ENCODE assay signal across 19 mouse cellular contexts in genomic region chr7:142326714-142327445, GRCm38 (mm10). TPM values are rescaled to one million over a fixed set of nuclear protein-coding genes. Genes with fewer than 3 reads are reported as not detected.
DNase-seq lines count a peak whose midpoint lies in the region; ATAC-seq and TF ChIP-seq lines count a peak whose summit lies in the region.
"Had no signal": no experiment of that assay in that cellular context is flagged by ENCODE, and none has a peak within 500 bp of the region (broad histone marks: within the 10 kb centered on the region; RNA-seq: fewer than 3 reads in every experiment).

No protein-coding gene starts in this region.

- intact Hi-C loops in heart, postnatal 14 days (cut with DNase I), result no loop called here

- 22% methylated on average over 9 of the region's 9 CpGs for WGBS in heart, embryonic 13.5 days
- 15% methylated on average over 9 of the region's 9 CpGs for WGBS in lung, embryonic 14.5 days
- 28% methylated on average over 9 of the region's 9 CpGs for WGBS in intestine, embryonic 16.5 days

- H3K9me3 ChIP-seq in heart, embryonic 13.5 days, result no peaks in the 10 kb centered on the region
- H3K9me3 ChIP-seq in lung, embryonic 14.5 days (ENCODE audit: low read depth, low read length), result no peaks in the 10 kb centered on the region
- no peaks in the 10 kb centered on the region for H3K9me3 ChIP-seq in intestine, embryonic 16.5 days (ENCODE audit: control insufficient read depth, low read length)

- H3K4me2 ChIP-seq in heart, embryonic 13.5 days, result no peak overlapping the region
- H3K4me2 ChIP-seq in lung, embryonic 14.5 days, result no peak overlapping the region
- no peak overlapping the region for H3K4me2 ChIP-seq in intestine, embryonic 16.5 days (ENCODE audit: low read depth, low read length)

- no peak for DNase-seq in heart, postnatal 14 days
- peak; percentile 56 for DNase-seq in lung, embryonic 14.5 days
- no peak for DNase-seq in lung, adult 18-20 months
- peak; percentile 19 for DNase-seq in embryo, embryonic 11 days
- no peak for DNase-seq in testis, postnatal 14 days (ENCODE audit: low spot score)
- DNase-seq: cerebellum, adult 18-20 months; gastrocnemius, adult 2 months; thymus, adult 18-20 months had no signal

- H3K27me3 ChIP-seq in heart, embryonic 13.5 days (replicated peaks), result no peaks in the 10 kb centered on the region
- no peaks in the 10 kb centered on the region for H3K27me3 ChIP-seq in lung, embryonic 14.5 days (ENCODE audit: insufficient read depth, low read length)
- no peaks in the 10 kb centered on the region for H3K27me3 ChIP-seq in intestine, embryonic 16.5 days (replicated peaks; ENCODE audit: control insufficient read depth, insufficient read depth, low read length)

- no peak for ATAC-seq in heart, embryonic 13.5 days (ENCODE audit: extremely low read depth, insufficient number of reproducible peaks, low FRiP score, low TSS enrichment)
- peak; percentile 65 for ATAC-seq in lung, embryonic 14.5 days (ENCODE audit: insufficient read depth)
- no peak for ATAC-seq in intestine, embryonic 16.5 days
- ATAC-seq: CD4-positive, CD25-positive, alpha-beta regulatory T cell, adult 4 months; forebrain, embryonic 14.5 days had no signal

- H3K4me3 ChIP-seq in heart, embryonic 13.5 days, result no peak overlapping the region
- H3K4me3 ChIP-seq in lung, embryonic 14.5 days (ENCODE audit: low read depth, low read length), result no peak overlapping the region
- no peak overlapping the region for H3K4me3 ChIP-seq in intestine, embryonic 16.5 days (ENCODE audit: low read length)
- H3K4me3 ChIP-seq: gastrocnemius, adult 2 months; myocyte had no signal

- H3K4me1 ChIP-seq in heart, embryonic 13.5 days, result peaks cover 64% of the 10 kb centered on the region
- peaks cover 11% of the 10 kb centered on the region for H3K4me1 ChIP-seq in lung, embryonic 14.5 days (ENCODE audit: insufficient read depth)
- H3K4me1 ChIP-seq in intestine, embryonic 16.5 days (ENCODE audit: control insufficient read depth, insufficient read depth, low read length), result peaks cover 36% of the 10 kb centered on the region

- TF ChIP-seq CTCF in lung, embryonic 14.5 days (IDR thresholded peaks at IDR 0.05; ENCODE audit: low read depth), result no peak

- no peaks in the 10 kb centered on the region for H3K36me3 ChIP-seq in heart, embryonic 13.5 days
- H3K36me3 ChIP-seq in lung, embryonic 14.5 days (ENCODE audit: insufficient read depth), result no peaks in the 10 kb centered on the region
- H3K36me3 ChIP-seq in intestine, embryonic 16.5 days (ENCODE audit: control insufficient read depth, insufficient read depth, low read length), result no peaks in the 10 kb centered on the region

- 0 out of 2 replicates have a peak overlapping the region, but pooled peaks have one; percentile 52 for H3K9ac ChIP-seq in heart, embryonic 13.5 days
- H3K9ac ChIP-seq in lung, embryonic 14.5 days, result no peak overlapping the region
- 0 out of 2 replicates have a peak overlapping the region, but pooled peaks have one; percentile 2 for H3K9ac ChIP-seq in intestine, embryonic 16.5 days (ENCODE audit: low read depth, low read length)

- peak overlapping the region; percentile 97 for H3K27ac ChIP-seq in heart, embryonic 13.5 days (replicated peaks)
- peak overlapping the region; percentile 80 for H3K27ac ChIP-seq in lung, embryonic 14.5 days (ENCODE audit: low read depth)
- peak overlapping the region; percentile 45 for H3K27ac ChIP-seq in intestine, embryonic 16.5 days (ENCODE audit: low read length)
- H3K27ac ChIP-seq: gastrocnemius, adult 2 months had no signal

RNA-seq across cellular contexts. Expression of gene Krtap5-4, which starts 23.5 kb away (rescaled TPM):
- not detected in 2 replicates for polyA plus RNA-seq in heart, embryonic 13.5 days (2015; fragmentation: Nextera tagmentation; extraction: Ambion mirVana)
- total RNA-seq in heart, postnatal 14 days (2021), result not detected
- not detected in 2 replicates for polyA plus RNA-seq in lung, embryonic 14.5 days (2014; fragmentation: Nextera tagmentation; extraction: Ambion mirVana)
- not detected in 2 replicates for polyA plus RNA-seq in intestine, embryonic 16.5 days (2015; fragmentation: Nextera tagmentation; extraction: Ambion mirVana)
- total RNA-seq: gastrocnemius, adult 2 months; left cerebral cortex, adult 18-20 months; megakaryocyte, adult 5-6 weeks had no signal
- polyA plus RNA-seq: CD4-positive, CD25-positive, alpha-beta regulatory T cell, adult 4 months; forebrain, embryonic 14.5 days; hindbrain, embryonic 11.5 days; limb, embryonic 14.5 days; myocyte; small intestine, adult 2 months had no signal

RNA-seq across cellular contexts. Expression of gene Krtap5-1, which starts 30.0 kb away (rescaled TPM):
- polyA plus RNA-seq in heart, embryonic 13.5 days (2015; fragmentation: Nextera tagmentation; extraction: Ambion mirVana), result not detected in 2 replicates
- not detected for total RNA-seq in heart, postnatal 14 days (2021)
- polyA plus RNA-seq in lung, embryonic 14.5 days (2014; fragmentation: Nextera tagmentation; extraction: Ambion mirVana), result not detected in 2 replicates
- polyA plus RNA-seq in intestine, embryonic 16.5 days (2015; fragmentation: Nextera tagmentation; extraction: Ambion mirVana), result not detected in 2 replicates
- total RNA-seq: gastrocnemius, adult 2 months; left cerebral cortex, adult 18-20 months; megakaryocyte, adult 5-6 weeks had no signal
- polyA plus RNA-seq: CD4-positive, CD25-positive, alpha-beta regulatory T cell, adult 4 months; embryonic facial prominence, embryonic 11.5 days; forebrain, embryonic 14.5 days; hindbrain, embryonic 11.5 days; limb, embryonic 14.5 days; myocyte; small intestine, adult 2 months had no signal

RNA-seq across cellular contexts. Expression of gene Ifitm10, which starts 46.7 kb away (rescaled TPM):
- 6.5 and 7.5 TPM in 2 replicates for polyA plus RNA-seq in heart, embryonic 13.5 days (2015; fragmentation: Nextera tagmentation; extraction: Ambion mirVana)
- total RNA-seq in heart, postnatal 14 days (2021), result 1 to 10 TPM; 1.7 to 2.1 TPM
- polyA plus RNA-seq in lung, embryonic 14.5 days (2014; fragmentation: Nextera tagmentation; extraction: Ambion mirVana), result 3.4 and 4.0 TPM in 2 replicates
- polyA plus RNA-seq in intestine, embryonic 16.5 days (2015; fragmentation: Nextera tagmentation; extraction: Ambion mirVana), result 1.8 and 2.4 TPM in 2 replicates

RNA-seq across cellular contexts. Expression of gene Gm4559, which starts 52.7 kb away (rescaled TPM):
- not detected in 2 replicates for polyA plus RNA-seq in heart, embryonic 13.5 days (2015; fragmentation: Nextera tagmentation; extraction: Ambion mirVana)
- not detected for total RNA-seq in heart, postnatal 14 days (2021)
- not detected in 2 replicates for polyA plus RNA-seq in lung, embryonic 14.5 days (2014; fragmentation: Nextera tagmentation; extraction: Ambion mirVana)
- polyA plus RNA-seq in intestine, embryonic 16.5 days (2015; fragmentation: Nextera tagmentation; extraction: Ambion mirVana), result not detected in 2 replicates
- total RNA-seq: gastrocnemius, adult 2 months; left cerebral cortex, adult 18-20 months; megakaryocyte, adult 5-6 weeks had no signal
- polyA plus RNA-seq: CD4-positive, CD25-positive, alpha-beta regulatory T cell, adult 4 months; embryonic facial prominence, embryonic 11.5 days; forebrain, embryonic 14.5 days; hindbrain, embryonic 11.5 days; limb, embryonic 14.5 days; myocyte; small intestine, adult 2 months had no signal

RNA-seq across cellular contexts. Expression of gene Gm49369, which starts 55.6 kb away (rescaled TPM):
- 2.3 TPM in 1 of 2 replicates, not detected in the other for polyA plus RNA-seq in heart, embryonic 13.5 days (2015; fragmentation: Nextera tagmentation; extraction: Ambion mirVana)
- total RNA-seq in heart, postnatal 14 days (2021), result 1 to 10 TPM; 2.4 to 6.7 TPM
- 3.0 TPM in 1 of 2 replicates, not detected in the other for polyA plus RNA-seq in lung, embryonic 14.5 days (2014; fragmentation: Nextera tagmentation; extraction: Ambion mirVana)
- 0.43 and 2.3 TPM in 2 replicates for polyA plus RNA-seq in intestine, embryonic 16.5 days (2015; fragmentation: Nextera tagmentation; extraction: Ambion mirVana)
- polyA plus RNA-seq: CD4-positive, CD25-positive, alpha-beta regulatory T cell, adult 4 months; embryonic facial prominence, embryonic 11.5 days; forebrain, embryonic 14.5 days; hindbrain, embryonic 11.5 days; small intestine, adult 2 months had no signal

Comparison
In these comparisons a context has a peak if more than half of its experiments do, and no peak if none do; other contexts are left out.
1. DNase-seq: peak in lung, embryonic 14.5 days (single experiment) and embryo, embryonic 11 days (single experiment); none in heart, postnatal 14 days (0 of 2), lung, adult 18-20 months (0 of 2) and testis, postnatal 14 days (single experiment).
2. H3K27ac ChIP-seq: peak in every context shown above with its lines; median percentile 97 in heart, embryonic 13.5 days; 80 in lung, embryonic 14.5 days; 45 in intestine, embryonic 16.5 days.